Comparison of ENCODE assay signal across 19 mouse cellular contexts in genomic region chr14:49834695-49835094, GRCm38 (mm10). TPM values are rescaled to one million over a fixed set of nuclear protein-coding genes. Genes with fewer than 3 reads are reported as not detected.
A peak's percentile ranks its signal among the peaks of the same experiment; 100 is the strongest.
DNase-seq lines count a peak whose midpoint lies in the region; ATAC-seq and TF ChIP-seq lines count a peak whose summit lies in the region.
"Had no signal": no experiment of that assay in that cellular context is flagged by ENCODE, and none has a peak within 500 bp of the region (broad histone marks: within the 10 kb centered on the region; RNA-seq: fewer than 3 reads in every experiment).

No protein-coding gene starts in this region.

- H3K4me3 ChIP-seq in forebrain, embryonic 14.5 days (ENCODE audit: low read depth, low read length) = no peak overlapping the region
- no peak overlapping the region for H3K4me3 ChIP-seq in forebrain, embryonic 10.5 days
- no peak overlapping the region for H3K4me3 ChIP-seq in kidney, postnatal 0 days (replicated peaks; ENCODE audit: low read depth, low read length)
- H3K4me3 ChIP-seq in kidney, embryonic 15.5 days (replicated peaks) = no peak overlapping the region
- H3K4me3 ChIP-seq: embryonic facial prominence, embryonic 13.5 days; gastrocnemius, adult 2 months; heart, embryonic 12.5 days; midbrain, embryonic 12.5 days had no signal

- no peak overlapping the region for H3K27ac ChIP-seq in forebrain, embryonic 14.5 days (ENCODE audit: low read depth, low read length)
- H3K27ac ChIP-seq in forebrain, embryonic 10.5 days = no peak overlapping the region
- H3K27ac ChIP-seq in kidney, postnatal 0 days = no peak overlapping the region
- no peak overlapping the region for H3K27ac ChIP-seq in kidney, embryonic 15.5 days
- H3K27ac ChIP-seq: embryonic facial prominence, embryonic 13.5 days; gastrocnemius, adult 2 months; macrophage; midbrain, embryonic 12.5 days had no signal

- 33% methylated on average over 1 of the region's 1 CpGs for WGBS in forebrain, embryonic 14.5 days
- 28% methylated on average over 1 of the region's 1 CpGs for WGBS in forebrain, embryonic 10.5 days
- 18% methylated on average over 1 of the region's 1 CpGs for WGBS in kidney, postnatal 0 days
- WGBS in kidney, embryonic 15.5 days = 37% methylated on average over 1 of the region's 1 CpGs

- no peaks in the 10 kb centered on the region for H3K4me1 ChIP-seq in forebrain, embryonic 14.5 days (ENCODE audit: control insufficient read depth, insufficient read depth, low read length)
- peaks cover under 1% of the 10 kb centered on the region for H3K4me1 ChIP-seq in forebrain, embryonic 10.5 days
- H3K4me1 ChIP-seq in kidney, postnatal 0 days (replicated peaks; ENCODE audit: insufficient read depth, low read length) = no peaks in the 10 kb centered on the region
- H3K4me1 ChIP-seq in kidney, embryonic 15.5 days = no peaks in the 10 kb centered on the region
- H3K4me1 ChIP-seq: embryonic facial prominence, embryonic 13.5 days; heart, embryonic 12.5 days; midbrain, embryonic 12.5 days had no signal

- DNase-seq in forebrain, embryonic 14.5 days (ENCODE audit: low spot score) = peak; percentile 2
- DNase-seq in forebrain, embryonic 10.5 days (ENCODE audit: extremely low spot score, low spot score) = no peak
- peak; percentile 1 for DNase-seq in kidney, postnatal 0 days (ENCODE audit: low spot score)
- DNase-seq in retina, embryonic 14.5 days (ENCODE audit: low spot score) = peak; percentile 16
- no peak for DNase-seq in retina, postnatal 1 day
- no peak for DNase-seq in thymus, adult 18-20 months
- DNase-seq: adrenal gland, adult 8-10 months; gastrocnemius, adult 2 months; kidney, adult 2 months; kidney, postnatal 25 days; layer of hippocampus, adult 9-11 months; lung, adult 18-20 months; right cerebral cortex, postnatal 14 days had no signal

- no peak overlapping the region for H3K9ac ChIP-seq in forebrain, embryonic 14.5 days (ENCODE audit: low read length)
- H3K9ac ChIP-seq in kidney, postnatal 0 days (ENCODE audit: low read depth, low read length) = no peak overlapping the region
- H3K9ac ChIP-seq in kidney, embryonic 15.5 days = no peak overlapping the region
- H3K9ac ChIP-seq: embryonic facial prominence, embryonic 13.5 days; heart, embryonic 12.5 days; midbrain, embryonic 12.5 days had no signal

- no peaks in the 10 kb centered on the region for H3K27me3 ChIP-seq in forebrain, embryonic 14.5 days (replicated peaks; ENCODE audit: control insufficient read depth, insufficient read depth, low read length)
- no peaks in the 10 kb centered on the region for H3K27me3 ChIP-seq in forebrain, embryonic 10.5 days (ENCODE audit: poor library complexity, severe bottlenecking)
- H3K27me3 ChIP-seq in kidney, postnatal 0 days (ENCODE audit: insufficient read depth, low read length) = no peaks in the 10 kb centered on the region
- H3K27me3 ChIP-seq in kidney, embryonic 15.5 days = no peaks in the 10 kb centered on the region
- H3K27me3 ChIP-seq: embryonic facial prominence, embryonic 13.5 days; heart, embryonic 12.5 days; midbrain, embryonic 12.5 days had no signal

- no peak overlapping the region for H3K4me2 ChIP-seq in forebrain, embryonic 14.5 days (ENCODE audit: low read length)
- H3K4me2 ChIP-seq in kidney, postnatal 0 days (ENCODE audit: low read length) = no peak overlapping the region
- H3K4me2 ChIP-seq in kidney, embryonic 15.5 days = no peak overlapping the region
- H3K4me2 ChIP-seq: embryonic facial prominence, embryonic 13.5 days; heart, embryonic 12.5 days; liver, embryonic 11.5 days; midbrain, embryonic 12.5 days had no signal

- TF ChIP-seq CTCF in kidney, postnatal 0 days (IDR thresholded peaks at IDR 0.05; ENCODE audit: low read depth) = peak; percentile 39; the same call in 1 of the 2 replicates

- no peak for ATAC-seq in forebrain, embryonic 14.5 days
- no peak for ATAC-seq in kidney, postnatal 0 days (replicated peaks; ENCODE audit: low FRiP score, low read depth)
- ATAC-seq in kidney, embryonic 15.5 days (replicated peaks; ENCODE audit: low FRiP score) = no peak

- no peaks in the 10 kb centered on the region for H3K9me3 ChIP-seq in forebrain, embryonic 14.5 days (replicated peaks; ENCODE audit: control insufficient read depth, low read length)
- no peaks in the 10 kb centered on the region for H3K9me3 ChIP-seq in forebrain, embryonic 10.5 days
- no peaks in the 10 kb centered on the region for H3K9me3 ChIP-seq in kidney, postnatal 0 days (replicated peaks; ENCODE audit: low read length)
- no peaks in the 10 kb centered on the region for H3K9me3 ChIP-seq in kidney, embryonic 15.5 days (replicated peaks)
- H3K9me3 ChIP-seq: embryonic facial prominence, embryonic 13.5 days; heart, embryonic 12.5 days; midbrain, embryonic 12.5 days had no signal

- H3K36me3 ChIP-seq in forebrain, embryonic 14.5 days (ENCODE audit: control insufficient read depth, insufficient read depth, low read length) = no peaks in the 10 kb centered on the region
- no peaks in the 10 kb centered on the region for H3K36me3 ChIP-seq in forebrain, embryonic 10.5 days (replicated peaks)
- no peaks in the 10 kb centered on the region for H3K36me3 ChIP-seq in kidney, postnatal 0 days (ENCODE audit: insufficient read depth, low read length)
- H3K36me3 ChIP-seq in kidney, embryonic 15.5 days = no peaks in the 10 kb centered on the region
- H3K36me3 ChIP-seq: embryonic facial prominence, embryonic 13.5 days; heart, embryonic 12.5 days; midbrain, embryonic 12.5 days had no signal

RNA-seq across cellular contexts. Expression of gene Armh4, which starts 51.5 kb away (rescaled TPM):
- polyA plus RNA-seq in forebrain, embryonic 14.5 days (2014; fragmentation: Nextera tagmentation; extraction: Ambion mirVana) = 15.5 and 16.3 TPM in 2 replicates
- polyA plus RNA-seq in forebrain, embryonic 10.5 days (2016; fragmentation: Nextera tagmentation; extraction: Ambion mirVana) = 19.8 and 20.1 TPM in 2 replicates
- polyA plus RNA-seq in kidney, postnatal 0 days (2015; fragmentation: Nextera tagmentation; extraction: Ambion mirVana) = 6.3 and 7.5 TPM in 2 replicates
- 5.7 and 7.7 TPM in 2 replicates for polyA plus RNA-seq in kidney, embryonic 15.5 days (2015; fragmentation: Nextera tagmentation; extraction: Ambion mirVana)
- polyA plus RNA-seq: macrophage had no signal

Comparison
In these comparisons a context has a peak if more than half of its experiments do, and no peak if none do; other contexts are left out.
1. DNase-seq: peak in forebrain, embryonic 14.5 days (single experiment), kidney, postnatal 0 days (single experiment) and retina, embryonic 14.5 days (single experiment); none in forebrain, embryonic 10.5 days (single experiment), retina, postnatal 1 day (single experiment) and thymus, adult 18-20 months (0 of 2).